Mouse (Mus musculus) retina, adult 2 months (tissue): Measurements from ENCODE around the gene Zfp526.
A peak's percentile ranks its signal among the peaks of the same experiment; 100 is the strongest.
"Not testable (repeated sequence)": the region's sequence is repeated elsewhere in the genome, so short reads cannot be mapped to it uniquely, and the experiment has no call there.

Experiments used
- DNase-seq: peaks from one replicate; pipeline ENCODE4 v3.0.0-alpha.2; 2012; ENCODE audit warnings: low read depth, low spot score

Gene Zfp526

DNA sequence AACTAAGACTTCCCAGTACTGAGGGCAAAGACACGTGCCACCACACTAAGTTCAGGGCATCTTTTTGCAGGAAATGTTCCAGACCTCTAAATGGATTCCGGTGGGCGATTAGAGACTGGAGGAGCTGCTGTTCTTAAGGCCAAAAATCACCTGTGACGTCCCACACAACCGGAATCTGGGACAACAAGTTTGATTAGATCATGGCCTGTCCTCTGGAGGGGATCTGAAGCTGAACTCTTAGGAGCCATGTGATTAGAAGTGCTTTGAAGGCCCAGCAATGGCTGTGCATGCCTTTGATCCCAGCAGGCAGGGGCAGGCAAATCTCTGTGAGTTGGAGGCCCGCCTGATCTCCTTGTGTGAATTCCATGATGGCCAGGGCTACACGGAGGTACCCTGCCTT lies 19.4 kb downstream of the Zfp526 start:
- no peak for DNase-seq

DNA sequence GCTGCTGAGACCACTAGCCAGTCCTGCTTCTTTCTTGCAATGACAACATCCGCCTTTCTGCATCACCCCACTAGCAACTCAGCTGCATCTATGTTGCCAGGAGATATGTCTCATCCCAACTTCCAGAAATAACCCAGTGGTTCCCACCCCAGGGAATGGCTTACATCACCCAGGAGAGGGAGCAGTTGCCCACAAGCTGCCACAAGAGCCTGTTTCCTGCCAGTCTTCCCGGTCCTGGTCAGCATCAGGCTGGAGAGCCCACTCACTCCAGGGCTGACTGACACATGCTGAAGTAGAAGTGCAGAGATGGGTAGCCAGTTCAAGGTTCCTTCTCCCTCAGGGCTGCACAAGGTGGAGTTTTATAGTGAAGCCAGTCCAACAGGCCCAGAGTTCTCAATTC lies 19.8 kb downstream of the Zfp526 start:
- DNase-seq: no peak

DNA sequence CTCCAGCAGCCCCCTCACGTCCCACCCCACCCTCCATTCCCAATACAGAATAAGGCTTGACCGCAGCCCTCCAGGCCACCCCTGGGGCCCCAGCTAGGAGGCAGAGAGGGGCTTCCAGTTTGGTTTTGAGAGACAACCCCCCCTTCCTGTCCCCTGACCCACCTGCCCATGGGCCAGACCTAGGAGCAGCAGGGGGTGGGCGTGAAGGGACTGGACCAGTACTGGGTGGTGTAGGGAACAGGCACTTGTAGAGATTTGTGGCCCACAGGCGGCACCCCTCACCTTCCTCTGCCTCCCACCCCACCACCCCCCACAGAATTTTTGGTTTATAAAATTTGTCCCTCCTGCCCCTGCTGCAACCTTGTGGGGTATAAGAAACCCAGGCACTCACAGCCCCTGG lies 22.1 kb downstream of the Zfp526 start:
- DNase-seq: no peak

DNA sequence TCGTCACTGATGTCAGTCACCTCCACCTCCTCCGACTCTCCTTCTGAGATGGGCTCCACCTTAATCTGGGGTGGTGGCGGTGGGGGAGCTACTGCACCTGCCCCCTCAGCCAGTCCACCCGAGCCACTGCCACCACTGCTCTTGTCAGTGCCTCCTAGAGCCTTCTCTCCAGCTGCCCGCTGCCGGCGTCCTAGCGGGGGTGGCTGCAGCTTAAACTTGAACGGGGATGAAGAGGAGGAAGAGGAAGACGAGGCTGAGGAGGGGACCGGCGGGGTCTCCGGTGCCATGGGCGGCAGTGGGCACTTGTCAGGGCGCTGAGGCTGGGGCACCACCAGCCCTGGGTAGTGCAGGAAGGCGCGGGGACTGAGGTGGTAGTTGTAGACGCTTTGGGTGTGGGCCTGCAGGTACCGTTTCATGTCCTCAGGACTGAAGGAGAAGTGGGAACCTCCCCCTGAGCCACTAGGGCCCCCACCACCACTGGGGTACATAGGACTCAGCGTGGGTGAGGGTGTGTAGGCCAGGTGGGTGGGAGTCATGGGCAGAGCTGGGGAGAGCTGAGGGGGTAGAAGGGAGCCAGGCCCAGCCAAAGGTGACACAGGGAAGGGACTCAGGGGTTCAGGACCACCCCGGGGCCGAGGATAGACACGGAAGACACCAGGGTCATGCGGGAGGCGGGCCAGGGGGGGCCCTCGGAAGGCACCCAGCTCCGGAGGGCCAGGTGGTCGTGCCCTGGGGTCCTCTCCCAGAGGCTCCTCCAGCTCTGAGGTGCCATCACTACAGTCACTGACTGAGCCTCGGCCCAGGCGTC lies 23.5 kb downstream of the Zfp526 start:
- no peak for DNase-seq

DNA sequence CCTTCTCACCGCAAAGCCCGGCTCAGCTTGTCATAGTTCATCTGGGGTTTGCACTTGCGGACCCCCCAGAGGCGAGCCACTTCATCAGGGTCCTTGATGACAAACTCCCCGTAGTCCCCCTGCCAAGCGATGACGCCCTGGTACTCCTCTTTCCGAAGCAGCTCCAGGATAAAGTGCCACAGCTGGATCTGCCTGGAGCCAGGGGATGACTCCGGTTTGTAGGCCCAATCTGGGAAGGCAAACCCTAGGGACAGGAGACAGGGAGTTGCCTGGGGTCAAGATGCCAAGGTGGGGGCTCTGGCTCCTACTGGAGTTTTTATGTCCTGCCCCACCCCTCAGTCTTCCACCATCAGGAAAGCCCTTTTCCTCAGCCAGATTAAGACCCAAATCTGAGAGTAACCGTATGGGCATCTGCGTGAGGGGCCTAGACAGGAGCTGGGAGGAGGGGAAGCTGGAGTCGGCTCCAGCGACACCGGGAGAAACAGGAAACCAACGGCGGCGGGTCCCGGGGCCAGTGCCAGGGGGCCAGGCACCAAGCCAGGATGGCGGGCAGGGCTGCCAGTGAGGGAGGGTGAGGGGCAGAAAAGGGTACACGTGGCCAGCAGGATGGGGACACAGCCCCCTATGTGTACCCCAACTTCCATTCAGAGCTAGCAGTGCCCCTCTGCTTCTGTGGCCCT lies 25.0 kb downstream of the Zfp526 start:
- no peak for DNase-seq

DNA sequence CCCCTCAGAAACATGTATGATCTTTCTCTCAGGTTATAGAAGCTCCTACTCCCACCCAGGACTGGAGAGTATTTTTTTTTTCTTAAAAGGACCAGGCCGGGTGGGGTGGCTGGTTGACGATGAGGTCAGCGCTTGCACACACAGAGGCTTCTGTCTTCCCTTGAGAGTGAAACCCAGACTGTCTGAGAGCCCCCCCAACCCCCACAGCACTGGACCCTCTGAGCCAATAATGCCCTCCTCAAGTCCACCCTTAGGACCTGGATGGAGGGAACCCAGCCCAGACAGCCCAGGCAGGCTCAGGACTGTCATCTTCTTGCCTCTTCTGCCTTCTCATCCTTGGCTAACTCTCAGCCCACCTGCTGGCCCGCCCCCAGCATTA lies 25.5 kb downstream of the Zfp526 start:
- DNase-seq: no peak

DNA sequence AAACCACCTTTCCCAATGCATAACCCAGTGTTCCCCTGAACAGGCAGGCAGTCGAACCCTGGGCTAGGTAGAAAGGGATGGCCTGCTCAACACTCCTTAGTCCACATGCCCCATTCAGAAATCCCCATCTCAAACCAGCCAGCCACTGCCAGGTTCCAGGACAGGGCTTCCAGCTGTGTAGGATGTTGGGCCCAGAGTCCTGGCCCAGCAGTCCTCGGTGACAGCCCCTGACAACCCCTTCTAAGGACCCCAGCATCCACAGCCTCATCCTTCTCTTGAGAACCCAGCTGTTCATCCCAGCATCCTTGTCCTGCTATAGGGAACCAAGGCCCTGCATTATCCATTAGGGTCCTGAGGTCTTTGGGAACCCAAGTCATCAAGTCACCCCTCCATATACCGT lies 26.3 kb downstream of the Zfp526 start:
- no peak for DNase-seq

DNA sequence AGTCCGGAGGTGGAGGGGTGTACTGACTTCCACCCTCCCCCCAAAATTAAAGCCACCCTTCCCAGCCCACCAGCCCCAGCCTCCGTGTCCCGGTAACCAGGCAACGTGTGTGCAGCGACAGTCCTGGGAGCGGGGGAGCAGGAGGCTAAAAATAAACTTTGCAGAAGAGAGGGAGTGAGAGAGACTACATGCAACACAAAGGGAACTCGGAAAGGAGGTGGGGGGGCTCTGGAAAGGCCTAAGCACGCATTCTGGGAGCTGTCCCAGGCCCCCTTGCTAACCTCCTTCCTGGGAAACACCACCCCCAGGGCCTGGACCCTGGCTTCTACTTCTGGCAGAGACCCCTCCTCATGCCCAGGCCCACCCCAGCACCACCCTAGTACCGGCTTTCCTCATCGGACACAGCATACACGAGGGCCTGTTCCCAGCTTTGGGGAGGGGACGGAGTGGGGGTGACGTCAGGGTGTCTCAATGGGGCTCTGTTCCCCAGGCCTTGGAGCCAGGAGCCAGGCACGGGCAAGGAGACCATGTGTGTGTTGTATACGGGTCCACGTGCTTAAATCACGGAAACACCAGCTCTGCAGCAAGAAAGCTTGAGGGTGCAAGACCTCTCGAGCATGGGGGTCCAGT lies 26.9 kb downstream of the Zfp526 start:
- DNase-seq: no peak

DNA sequence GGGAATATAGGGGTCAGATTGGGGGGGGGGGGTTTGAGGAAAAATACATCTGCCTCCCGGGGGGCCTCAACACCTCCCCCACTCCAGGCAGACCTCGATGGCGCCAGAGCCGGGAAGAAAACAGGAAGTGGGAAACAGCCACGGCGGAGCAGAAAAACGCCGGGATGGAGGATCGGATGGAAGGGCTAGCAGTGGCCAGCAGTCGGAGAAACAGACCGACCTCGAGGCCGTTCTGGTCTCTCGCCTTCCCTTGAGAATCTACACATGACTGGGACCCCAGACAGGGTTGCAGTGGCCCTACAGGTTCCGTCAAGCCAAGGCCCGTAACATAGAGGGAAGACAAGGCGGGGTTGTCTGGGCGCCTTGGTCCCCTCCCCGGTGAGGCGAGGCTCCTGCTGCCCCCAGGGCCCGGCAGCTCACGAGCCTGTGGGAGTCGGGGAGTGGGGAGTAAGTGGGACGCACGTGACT lies 27.7 kb downstream of the Zfp526 start:
- no peak for DNase-seq

DNA sequence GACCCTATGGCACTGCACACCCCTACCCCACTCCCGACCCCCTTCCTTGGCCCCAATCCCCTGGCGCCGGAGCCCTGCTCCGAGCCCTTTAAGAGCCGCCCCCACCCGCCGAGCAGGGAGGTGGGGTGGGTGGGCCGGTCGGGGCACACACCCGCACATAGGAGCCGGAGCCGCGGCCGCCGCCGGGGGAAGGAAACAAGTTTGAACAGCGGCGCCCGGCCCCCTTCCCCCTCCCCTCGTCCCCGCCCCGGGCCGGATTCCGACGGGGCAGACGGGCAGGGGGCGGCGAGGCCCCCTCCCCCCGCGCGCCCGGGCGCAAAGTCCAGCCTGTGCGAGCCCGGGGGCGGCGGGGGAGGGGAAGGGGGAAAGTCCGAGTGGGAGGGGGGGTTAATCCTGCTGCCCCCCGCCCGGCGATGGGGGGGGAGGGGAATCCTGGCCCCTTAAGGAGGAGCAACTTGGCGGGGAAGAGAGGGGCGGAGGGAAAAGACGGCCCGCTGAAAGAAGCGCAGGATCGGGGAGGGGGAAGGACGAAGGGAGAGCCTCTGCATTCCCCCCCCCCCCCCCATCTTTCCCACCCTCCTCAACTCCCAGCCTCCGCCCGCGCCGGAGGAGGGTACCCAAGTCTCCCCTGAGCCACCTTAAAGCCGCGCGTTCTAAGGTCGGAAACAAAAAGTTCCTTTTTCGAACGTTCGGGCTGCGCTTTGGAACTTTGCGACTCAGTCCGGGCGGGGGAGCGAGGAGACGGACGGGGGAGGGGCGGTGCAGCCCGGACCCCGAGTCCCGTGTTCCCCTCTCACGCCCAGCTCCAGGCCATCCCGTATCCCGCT lies 28.3 kb downstream of the Zfp526 start:
- no peak for DNase-seq

DNA sequence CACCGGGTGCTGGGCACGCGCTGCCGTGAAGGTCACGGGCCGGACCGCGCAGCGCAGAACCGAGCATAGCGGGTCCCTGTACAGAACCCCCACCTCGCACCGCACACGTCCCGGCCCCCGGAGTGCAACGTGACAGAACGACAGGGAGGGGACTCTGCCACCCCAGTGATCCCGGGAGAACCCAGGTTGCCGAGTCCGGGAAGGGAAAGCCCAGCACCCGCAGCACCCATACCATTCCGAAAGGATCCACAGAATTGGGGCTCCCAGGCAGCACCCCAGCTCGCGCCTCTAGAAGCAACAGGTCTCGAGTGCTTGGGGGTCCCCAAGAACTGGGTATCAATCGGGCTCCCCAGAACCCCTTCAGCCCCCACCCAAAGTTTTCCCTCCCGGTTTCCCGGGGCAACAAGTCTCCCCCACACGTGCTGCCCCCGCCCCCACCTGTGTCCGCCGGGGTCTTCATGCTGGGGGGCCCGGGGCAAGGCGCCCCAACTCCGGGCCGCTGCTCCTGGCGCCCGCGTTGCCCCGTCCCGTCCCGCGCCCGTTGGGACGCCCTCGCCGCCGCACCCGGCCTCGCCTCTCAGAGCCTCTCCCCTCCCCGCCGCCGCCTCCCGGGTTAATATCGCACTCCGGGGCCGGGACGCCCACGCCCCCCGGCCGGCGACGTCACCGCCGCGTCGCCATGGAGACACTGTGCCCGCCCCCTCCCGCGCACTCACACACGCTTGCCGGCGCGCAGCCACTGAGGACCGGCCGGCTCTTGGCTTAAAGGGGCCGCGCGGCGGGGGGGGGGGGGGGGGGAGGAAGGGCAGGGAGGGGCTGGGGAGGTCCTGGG lies 29.1 kb downstream of the Zfp526 start, which contains the start of gene Erf:
Erf (minus strand) TSS at position 621 of the 832 bp plus-strand sequence.
- DNase-seq: peak; percentile 81

DNA sequence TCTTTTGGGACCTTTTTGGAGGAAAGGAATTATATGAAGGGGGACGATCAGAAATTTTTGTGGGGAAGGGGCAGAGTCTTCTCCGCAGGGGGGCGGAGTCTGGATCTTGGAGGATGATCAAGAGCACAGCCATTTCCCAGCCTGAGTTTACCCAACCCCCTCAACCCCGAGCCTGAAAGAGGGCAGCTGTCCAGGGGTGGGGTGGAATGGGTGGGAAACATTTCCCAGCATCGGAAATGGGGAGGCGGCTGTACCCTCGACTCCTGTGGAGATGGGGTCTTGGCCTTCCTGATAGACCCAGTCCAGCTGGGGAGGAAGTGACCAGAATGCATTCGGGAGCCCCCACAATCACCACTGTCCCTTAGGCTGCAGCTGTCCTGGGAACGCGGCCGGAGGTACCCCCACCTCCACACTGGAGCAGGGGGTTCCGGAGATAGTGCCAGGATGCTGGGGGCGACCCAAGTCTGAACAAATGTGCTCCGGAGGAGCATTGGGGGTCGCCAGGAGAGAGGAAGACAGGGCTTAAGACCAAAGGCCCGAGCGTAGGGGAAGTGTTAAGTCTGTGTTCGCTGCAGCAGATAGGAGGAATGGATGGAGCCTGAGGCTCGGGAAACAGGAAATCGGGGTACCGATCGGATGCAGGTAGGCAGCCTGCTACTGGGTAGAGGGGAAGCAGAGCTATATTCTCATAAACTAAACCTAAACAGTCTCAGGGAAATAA lies 30.0 kb downstream of the Zfp526 start:
- DNase-seq: no peak

DNA sequence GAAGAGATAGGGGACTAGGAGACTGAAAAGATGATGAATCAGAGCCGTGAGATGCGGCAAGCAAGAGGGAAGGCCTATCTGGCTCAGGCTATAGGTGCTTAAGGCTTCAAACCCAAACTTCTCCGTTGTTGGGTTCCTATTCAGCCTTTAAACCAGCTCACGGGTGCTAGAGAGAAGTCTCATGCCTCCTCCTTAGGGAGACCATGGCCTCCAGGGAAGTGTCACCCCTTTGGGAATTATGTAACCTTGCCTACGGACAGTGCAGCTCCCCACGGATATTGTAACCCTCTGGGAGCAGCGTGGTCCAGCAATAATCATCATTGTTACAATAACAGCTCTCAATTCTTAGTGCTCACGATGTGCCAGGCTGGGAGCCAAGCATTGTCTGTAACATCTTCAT lies 30.6 kb downstream of the Zfp526 start:
- no peak for DNase-seq

DNA sequence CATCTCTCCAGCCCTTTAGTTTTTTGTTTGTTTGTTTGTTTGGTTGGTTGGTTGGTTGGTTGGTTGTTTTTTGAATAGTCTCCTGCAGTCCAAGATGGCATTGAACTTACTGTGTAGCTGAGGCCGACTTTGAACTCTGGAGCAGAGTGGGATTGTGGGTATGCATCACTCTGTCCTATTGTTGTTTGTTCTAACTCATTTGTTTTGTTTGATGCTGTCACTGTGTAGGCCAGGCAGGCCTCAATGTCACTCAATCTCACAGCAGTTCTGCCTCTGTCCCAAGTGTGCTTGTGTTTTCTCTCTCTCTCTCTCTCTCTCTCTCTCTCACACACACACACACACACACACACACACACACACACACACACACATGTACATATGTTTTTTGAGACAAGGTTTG lies 40.7 kb downstream of the Zfp526 start:
- DNase-seq: no peak

DNA sequence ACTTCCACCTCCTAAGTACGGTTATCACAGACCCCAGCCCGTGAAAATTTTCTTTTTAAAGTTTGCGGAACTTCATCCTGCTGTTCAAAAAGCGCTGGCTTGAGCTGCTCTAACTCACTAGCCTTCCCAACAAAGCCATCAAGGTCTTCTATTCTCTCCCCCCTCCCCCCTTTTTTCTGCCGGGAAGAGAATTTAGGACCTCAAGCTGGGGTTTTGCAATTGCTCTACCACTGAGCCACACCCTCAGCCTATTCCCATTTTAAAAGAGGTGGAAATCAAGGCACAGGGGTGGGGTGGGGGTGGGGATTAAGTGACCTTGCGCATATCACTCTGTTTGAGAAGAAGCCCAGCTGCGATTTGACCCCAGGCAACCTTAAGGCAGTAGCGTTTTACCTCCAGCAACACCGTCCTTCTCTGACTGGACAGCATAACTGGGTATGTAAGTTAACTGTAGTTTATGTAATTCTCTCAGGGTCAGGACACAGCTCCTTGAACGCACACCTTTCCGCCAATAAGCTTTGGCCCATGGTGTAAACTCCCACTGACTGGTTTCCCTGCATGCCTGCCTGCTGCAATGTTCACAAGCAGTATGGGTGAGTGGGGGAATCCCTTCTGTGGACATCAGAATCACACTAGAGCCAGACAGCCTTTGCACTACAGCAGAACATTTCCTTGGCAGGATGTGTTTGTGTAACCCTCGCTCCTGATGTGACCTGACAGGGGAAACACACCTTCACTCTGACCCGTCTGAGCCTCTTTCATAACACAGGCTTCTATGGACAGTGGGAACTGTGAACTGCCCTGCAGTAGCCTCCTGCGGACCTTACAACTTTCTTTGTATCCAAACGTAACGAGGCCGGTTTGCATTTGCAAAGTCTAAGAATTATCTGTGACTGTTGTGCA lies 43.0 kb downstream of the Zfp526 start:
- no peak for DNase-seq

DNA sequence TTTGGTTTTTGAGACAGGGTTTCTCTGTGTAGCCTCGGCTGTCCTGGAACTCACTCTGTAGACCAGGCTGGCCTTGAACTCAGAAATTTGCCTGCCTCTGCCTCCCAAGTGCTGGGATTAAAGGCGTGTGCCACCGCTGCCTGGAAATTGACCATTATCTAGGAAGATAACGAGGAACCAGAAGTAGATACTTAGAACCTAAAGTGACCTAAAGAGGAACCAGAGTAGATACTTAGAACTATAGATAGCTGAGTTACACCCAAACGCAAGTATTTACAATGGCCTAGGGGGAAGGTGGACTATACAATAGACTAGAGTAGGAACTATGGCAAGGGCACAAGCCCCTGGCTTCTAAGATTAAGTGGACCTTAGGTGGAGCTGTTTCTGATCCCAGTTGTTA lies 44.5 kb downstream of the Zfp526 start:
- DNase-seq: not testable (repeated sequence)

DNA sequence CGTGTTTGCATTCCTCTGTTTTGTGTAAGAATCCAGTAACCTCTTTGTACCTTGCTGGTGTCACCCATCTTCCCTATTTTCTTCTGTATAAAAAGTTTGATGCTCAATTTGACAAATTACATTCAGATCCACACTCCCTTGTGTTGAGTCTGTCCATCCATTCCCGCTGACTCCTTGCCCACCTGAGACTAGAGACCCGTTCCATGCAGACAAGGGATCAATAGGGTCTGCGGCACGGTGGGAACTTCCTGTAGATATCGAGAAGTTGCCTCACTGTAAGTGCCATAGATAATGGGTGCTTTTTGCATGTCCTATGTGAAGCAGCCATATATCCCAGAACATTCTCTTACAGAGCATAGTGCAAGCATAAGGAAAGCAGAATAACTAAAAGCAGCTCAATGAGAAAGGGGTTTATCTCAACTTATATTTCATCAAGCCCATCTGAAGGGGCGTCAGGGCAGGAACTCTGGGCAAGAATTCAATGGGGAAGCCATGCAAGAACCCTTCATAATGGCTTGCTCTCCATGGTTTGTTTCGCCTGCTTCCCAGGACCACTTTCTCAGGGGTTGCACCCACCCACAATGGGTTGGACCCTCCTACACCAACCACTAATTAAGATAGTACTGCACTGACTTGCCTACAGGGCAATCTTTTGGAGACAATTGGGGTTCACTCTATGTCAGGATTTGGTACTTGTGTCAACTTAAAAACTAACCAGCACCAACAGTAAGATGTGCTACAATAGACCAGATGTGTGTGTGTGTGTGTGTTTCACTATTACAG lies 45.1 kb downstream of the Zfp526 start:
- no peak for DNase-seq

DNA sequence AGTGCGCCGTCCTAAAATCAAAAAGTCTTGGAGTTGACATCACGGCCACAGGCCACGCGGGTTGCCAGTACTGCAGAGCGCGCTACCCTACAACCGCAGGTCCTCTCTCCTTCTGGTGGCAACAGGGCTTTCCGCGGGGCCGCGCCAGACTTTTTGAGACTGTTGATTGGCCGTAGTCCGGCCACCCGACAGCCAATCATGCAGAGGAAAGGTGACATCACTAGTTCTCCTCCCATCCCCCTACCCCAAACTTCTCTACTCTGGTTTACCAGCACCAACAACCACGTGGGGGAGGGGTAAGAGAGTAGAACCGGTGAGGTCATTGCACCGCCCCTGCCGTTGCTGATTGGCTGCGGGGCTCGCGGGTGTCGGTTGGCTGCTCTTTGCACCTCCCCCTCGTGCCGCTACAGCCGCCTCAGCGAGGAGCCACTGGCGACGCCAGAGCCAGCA lies 46.1 kb downstream of the Zfp526 start, which contains the start of gene Cic:
Cic (plus strand) TSS at position 404 of the 450 bp plus-strand sequence.
- peak; percentile 84 for DNase-seq
